Mouse (Mus musculus) limb, embryonic 14.5 days (tissue): Measurements from ENCODE around the gene Wdfy3. TPM values are rescaled to one million over a fixed set of nuclear protein-coding genes. Genes with fewer than 3 reads are reported as not detected.
A peak's percentile ranks its signal among the peaks of the same experiment; 100 is the strongest.

Source experiments
- ATAC-seq: fragments of 200-750 bp; cut with Nextera tagmentation; 2 replicates; pipeline ENCODE4 v1.8.0; 2017; ENCODE audit warnings: low read depth, moderate number of reproducible peaks, moderate TSS enrichment; ENCODE audit not compliant: low FRiP score
- DNase-seq: peaks from one replicate; pipeline ENCODE4 v3.0.0-alpha.2; 2015; ENCODE audit warnings: low spot score
- H3K27ac ChIP-seq: fragments of 300-500 bp; sonication (generic); replicated peaks from 2 replicates; pipeline ENCODE4 v1.5.1; 2014; ENCODE audit warnings: low read depth, mild to moderate bottlenecking, low read length, moderate library complexity, mixed read lengths
- H3K27me3 ChIP-seq: fragments of 300-500 bp; sonication (generic); 2 replicates; pipeline ENCODE4 v1.6.1; 2014; ENCODE audit warnings: low read length, mixed read lengths; ENCODE audit not compliant: control insufficient read depth, insufficient read depth
- H3K36me3 ChIP-seq: fragments of 300-500 bp; sonication (generic); 2 replicates; pipeline ENCODE4 v1.6.1; 2014; ENCODE audit warnings: mild to moderate bottlenecking, low read length, moderate library complexity, mixed read lengths; ENCODE audit not compliant: control insufficient read depth, insufficient read depth
- H3K4me1 ChIP-seq: fragments of 300-500 bp; sonication (generic); 2 replicates; pipeline ENCODE4 v1.6.1; 2014; ENCODE audit warnings: antibody characterized with exemption, low read length, mixed read lengths; ENCODE audit not compliant: control insufficient read depth, insufficient read depth
- H3K4me2 ChIP-seq: fragments of 300-500 bp; sonication (generic); replicated peaks from 2 replicates; pipeline ENCODE4 v1.6.1; 2014; ENCODE audit warnings: low read depth, mild to moderate bottlenecking, low read length, moderate library complexity; ENCODE audit not compliant: severe bottlenecking
- H3K4me3 ChIP-seq: fragments of 300-500 bp; sonication (generic); replicated peaks from 2 replicates; pipeline ENCODE4 v1.5.1; 2014; ENCODE audit warnings: low read length
- H3K9ac ChIP-seq: fragments of 300-500 bp; sonication (generic); 2 replicates; pipeline ENCODE4 v1.6.1; 2014; ENCODE audit warnings: mild to moderate bottlenecking, low read depth, low read length, moderate library complexity; ENCODE audit not compliant: severe bottlenecking
- H3K9me3 ChIP-seq: fragments of 300-500 bp; sonication (generic); 2 replicates; pipeline ENCODE4 v1.6.1; 2016; ENCODE audit warnings: low read length; ENCODE audit not compliant: control insufficient read depth
- POLR2A ChIP-seq: fragments of 200-500 bp; IDR thresholded peaks from 2 replicates; pipeline ENCODE4 v1.8.0; 2012; ENCODE audit warnings: inconsistent platforms, mild to moderate bottlenecking, moderate library complexity, borderline replicate concordance; ENCODE audit not compliant: insufficient read depth, insufficient read length; ENCODE audit errors: extremely low read depth
- WGBS: fragments of 180-500 bp; shearing (Covaris S2); extraction: QIAGEN DNeasy Blood & Tissue Kit; methylation state at CpG from one replicate; pipeline ENCODE4 v1.1.7; 2014; 5-methylcytosine and 5-hydroxymethylcytosine counted together
- polyA plus RNA-seq, 2 experiments: library from polyadenylated mRNA; depleted of rRNA in 1 of 2; stranded (reverse) in 1 of 2; unstranded in 1 of 2; fragments of >200 nt; fragmentation: Nextera tagmentation in 1 of 2; extraction: Ambion mirVana in 1 of 2; gene quantifications; 2 replicates each; pipeline versions ENCODE4 v1.2.1 to v1.2.3; 2012 to 2014

The Wdfy3 gene
- polyA plus RNA-seq, 2 experiments: 21.1 to 30.9 TPM

GRCm38 (mm10) chr5:102072057-102072456 is 2.3 kb upstream of the Wdfy3 start:
- TF ChIP-seq POLR2A: no peak
- 59% methylated on average over 4 of the region's 4 CpGs for WGBS
- H3K4me3 ChIP-seq: no peak overlapping the region
- H3K27me3 ChIP-seq: no peaks in the 10 kb centered on the region
- H3K9me3 ChIP-seq: no peaks in the 10 kb centered on the region
- DNase-seq (no peak), ATAC-seq (no peak)
- no peak overlapping the region for H3K27ac ChIP-seq
- peaks cover 18% of the 10 kb centered on the region for H3K4me1 ChIP-seq
- no peaks in the 10 kb centered on the region for H3K36me3 ChIP-seq
- no peak overlapping the region for H3K4me2 ChIP-seq
- H3K9ac ChIP-seq: no peak overlapping the region

GRCm38 (mm10) chr5:102071241-102071640 is 1.5 kb upstream of the Wdfy3 start:
- TF ChIP-seq POLR2A: no peak
- no peaks in the 10 kb centered on the region for H3K36me3 ChIP-seq
- no peak for DNase-seq

GRCm38 (mm10) chr5:102070788-102071187 is 1.1 kb upstream of the Wdfy3 start:
- Histone ChIP-seq H3K36me3 (no peaks in the 10 kb centered on the region), H3K9ac (0 out of 2 replicates have a peak overlapping the region, but pooled peaks have one; percentile 98), H3K4me2 (peak overlapping the region; percentile 81), H3K9me3 (no peaks in the 10 kb centered on the region), H3K4me3 (peak overlapping the region; percentile 91), H3K27me3 (no peaks in the 10 kb centered on the region), H3K27ac (no peak overlapping the region), H3K4me1 (peaks cover 21% of the 10 kb centered on the region)
- no peak for DNase-seq
- 18% methylated on average over 4 of the region's 4 CpGs for WGBS
- no peak for ATAC-seq
- no peak for TF ChIP-seq POLR2A

More at GRCm38 (mm10) chr5:102071241-102071640, 1.5 kb upstream of the Wdfy3 start:
- 0 out of 2 replicates have a peak overlapping the region, but pooled peaks have one; percentile 81 for H3K4me2 ChIP-seq
- H3K27me3 ChIP-seq: no peaks in the 10 kb centered on the region
- no peak for ATAC-seq
- 18% methylated on average over 3 of the region's 3 CpGs for WGBS
- H3K4me1 ChIP-seq: peaks cover 21% of the 10 kb centered on the region
- H3K9me3 ChIP-seq: no peaks in the 10 kb centered on the region
- H3K27ac ChIP-seq: no peak overlapping the region
- H3K4me3 ChIP-seq: no peak overlapping the region
- H3K9ac ChIP-seq: no peak overlapping the region

GRCm38 (mm10) chr5:102070414-102070768 is 670 bp upstream of the Wdfy3 start:
- TF ChIP-seq POLR2A: no peak
- Histone ChIP-seq H3K4me2 (peak overlapping the region; percentile 81), H3K9ac (peak overlapping the region; percentile 98), H3K4me3 (peak overlapping the region; percentile 91), H3K36me3 (no peaks in the 10 kb centered on the region), H3K4me1 (peaks cover 21% of the 10 kb centered on the region), H3K27ac (peak overlapping the region; percentile 94), H3K9me3 (no peaks in the 10 kb centered on the region), H3K27me3 (no peaks in the 10 kb centered on the region)
- whole genome bisulfite sequencing: 13% methylated on average over 6 of the region's 6 CpGs
- ATAC-seq (peak; percentile 1; the same call in 1 of the 2 replicates), DNase-seq (peak; percentile 12)

GRCm38 (mm10) chr5:102069051-102069766 is 512 bp downstream of the Wdfy3 start:
- peak overlapping the region; percentile 81 for H3K4me2 ChIP-seq
- WGBS: under 1% methylated on average over 50 of the region's 92 CpGs
- peaks cover 21% of the 10 kb centered on the region for H3K4me1 ChIP-seq
- no peak for TF ChIP-seq POLR2A
- H3K36me3 ChIP-seq: no peaks in the 10 kb centered on the region
- peak overlapping the region; percentile 94 for H3K27ac ChIP-seq
- peak overlapping the region; percentile 91 for H3K4me3 ChIP-seq
- H3K9ac ChIP-seq: peak overlapping the region; percentile 98
- no peaks in the 10 kb centered on the region for H3K9me3 ChIP-seq
- no peaks in the 10 kb centered on the region for H3K27me3 ChIP-seq
- DNase-seq (peak; percentile 23), ATAC-seq (peak; percentile 71)
